Mouse (Mus musculus): ENCODE measurements around the gene Twist2. TPM values are rescaled to one million over a fixed set of nuclear protein-coding genes. Genes with fewer than 3 reads are reported as not detected.

Gene Twist2
- 2.8 and 4.8 TPM in 2 replicates for polyA plus RNA-seq (2015; fragmentation: Nextera tagmentation; extraction: Ambion mirVana)

DNA sequence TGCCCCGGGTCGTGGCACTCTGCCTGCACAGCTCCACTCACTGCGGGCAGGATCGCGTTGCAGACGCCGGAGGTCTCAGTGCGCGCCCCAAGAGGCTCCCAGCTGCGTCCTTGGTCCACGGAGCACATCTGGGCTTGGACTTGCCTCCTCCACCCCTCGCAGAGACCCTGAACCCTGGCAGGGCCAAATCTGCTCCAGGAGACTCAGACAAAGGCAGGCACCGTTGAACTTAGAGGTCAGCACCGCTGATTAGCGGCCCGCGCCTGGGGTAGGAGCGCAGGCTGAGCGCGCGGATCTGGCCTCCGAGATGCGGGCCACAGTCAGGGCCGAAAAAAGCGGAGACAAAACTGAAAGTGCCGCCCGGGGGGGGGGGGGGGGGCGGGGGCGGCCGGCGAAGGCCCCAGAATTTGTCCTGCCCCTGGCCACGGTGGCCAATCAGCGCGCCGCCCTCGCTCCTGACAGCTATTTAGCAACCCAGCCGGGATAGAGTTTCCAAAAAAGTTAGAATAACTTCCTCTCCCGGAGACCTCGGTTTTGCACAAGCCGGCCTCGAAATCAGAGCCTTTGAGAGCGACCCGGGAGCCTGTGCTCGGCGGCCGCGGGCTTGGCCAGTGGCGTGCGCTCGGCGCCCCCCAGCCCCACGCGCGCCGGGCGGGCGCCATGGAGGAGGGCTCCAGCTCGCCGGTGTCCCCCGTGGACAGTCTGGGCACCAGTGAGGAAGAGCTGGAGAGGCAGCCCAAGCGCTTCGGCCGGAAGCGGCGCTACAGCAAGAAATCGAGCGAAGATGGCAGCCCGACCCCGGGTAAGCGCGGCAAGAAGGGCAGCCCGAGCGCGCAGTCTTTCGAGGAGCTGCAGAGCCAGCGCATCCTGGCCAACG is at the start of gene Twist2:
Gene Twist2 (plus strand): TSS at position 495 of the 877 bp plus-strand sequence.
- Histone ChIP-seq H3K4me3 (replicated peaks) (peak within 1 kb of the TSS; percentile 51), H3K36me3 (no peaks in the 10 kb centered on the region), H3K27me3 (replicated peaks) (peaks cover 52% of the 10 kb centered on the region), H3K9me3 (replicated peaks) (no peaks in the 10 kb centered on the region), H3K9ac (replicated peaks) (peak within 1 kb of the TSS; percentile 47), H3K4me1 (peaks cover 28% of the 10 kb centered on the region), H3K27ac (replicated peaks) (no peak within 1 kb of the TSS), H3K4me2 (peak within 1 kb of the TSS; percentile 98)
- WGBS = under 1% methylated on average over 69 of the region's 77 CpGs
- ATAC-seq (ENCODE audit: low FRiP score) = peak; percentile 76

DNA sequence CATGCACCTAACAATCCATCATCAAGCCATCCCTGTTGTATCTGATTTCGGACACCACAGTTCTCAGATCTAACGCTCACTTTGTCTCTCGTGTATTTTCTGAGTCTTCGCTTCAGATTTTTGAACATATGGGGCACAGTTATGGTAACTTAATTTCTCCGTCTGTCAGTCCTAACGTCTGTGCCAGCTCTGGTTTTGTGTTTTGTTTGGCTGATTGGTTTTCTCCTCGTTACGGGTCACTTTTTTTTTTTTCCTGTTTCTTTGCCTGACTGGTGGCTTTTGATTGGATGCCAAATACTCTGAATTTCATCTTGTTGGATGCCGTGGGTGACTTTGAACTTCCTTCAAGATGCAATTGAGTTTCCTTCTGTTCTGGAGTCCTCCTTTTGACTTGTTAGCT is 48.3 kb upstream of the Twist2 start:
- WGBS = 77% methylated on average over 9 of the region's 9 CpGs
- ATAC-seq (ENCODE audit: low FRiP score) = no peak
- Histone ChIP-seq H3K4me1 (peaks cover 8% of the 10 kb centered on the region), H3K27ac (replicated peaks) (no peak overlapping the region), H3K4me2 (no peak overlapping the region), H3K36me3 (no peaks in the 10 kb centered on the region), H3K4me3 (replicated peaks) (no peak overlapping the region), H3K9me3 (replicated peaks) (no peaks in the 10 kb centered on the region), H3K27me3 (replicated peaks) (peaks cover 7% of the 10 kb centered on the region; the same call in 1 of the 2 replicates), H3K9ac (replicated peaks) (no peak overlapping the region)

GRCm38 (mm10) chr1:91755102-91755501 is 46.2 kb upstream of the Twist2 start:
- Histone ChIP-seq H3K4me2 (peak overlapping the region; percentile 53), H3K4me3 (replicated peaks) (no peak overlapping the region), H3K36me3 (no peaks in the 10 kb centered on the region), H3K9me3 (replicated peaks) (no peaks in the 10 kb centered on the region), H3K27ac (replicated peaks) (no peak overlapping the region), H3K27me3 (replicated peaks) (peaks cover 7% of the 10 kb centered on the region; the same call in 1 of the 2 replicates), H3K9ac (replicated peaks) (no peak overlapping the region), H3K4me1 (peaks cover 20% of the 10 kb centered on the region)
- peak; percentile 69 for ATAC-seq (ENCODE audit: low FRiP score)
- 2% methylated on average over 9 of the region's 9 CpGs for WGBS

- Histone ChIP-seq H3K4me1 (peaks cover 28% of the 10 kb centered on the region), H3K27ac (replicated peaks) (no peak overlapping the region), H3K4me2 (no peak overlapping the region), H3K36me3 (no peaks in the 10 kb centered on the region), H3K4me3 (replicated peaks) (no peak overlapping the region), H3K9ac (replicated peaks) (no peak overlapping the region), H3K9me3 (replicated peaks) (no peaks in the 10 kb centered on the region), H3K27me3 (replicated peaks) (peaks cover 8% of the 10 kb centered on the region; the same call in 1 of the 2 replicates)
- WGBS = 37% methylated on average over 16 of the region's 16 CpGs
- no peak for ATAC-seq (ENCODE audit: low FRiP score)
These were observed 44.0 kb upstream of the Twist2 start for GRCm38 (mm10) chr1:91757292-91757691.

GRCm38 (mm10) chr1:91758143-91758542 is 43.1 kb upstream of the Twist2 start:
- no peak for ATAC-seq (ENCODE audit: low FRiP score)
- Histone ChIP-seq H3K36me3 (no peaks in the 10 kb centered on the region), H3K9me3 (replicated peaks) (no peaks in the 10 kb centered on the region), H3K4me3 (replicated peaks) (no peak overlapping the region), H3K4me2 (no peak overlapping the region), H3K4me1 (peaks cover 31% of the 10 kb centered on the region), H3K9ac (replicated peaks) (no peak overlapping the region), H3K27me3 (replicated peaks) (peaks cover 11% of the 10 kb centered on the region; the same call in 1 of the 2 replicates), H3K27ac (replicated peaks) (no peak overlapping the region)
- WGBS = 26% methylated on average over 2 of the region's 2 CpGs

GRCm38 (mm10) chr1:91758600-91759515 is 42.4 kb upstream of the Twist2 start:
- Histone ChIP-seq H3K4me3 (replicated peaks) (no peak overlapping the region), H3K36me3 (no peaks in the 10 kb centered on the region), H3K9ac (replicated peaks) (no peak overlapping the region), H3K27ac (replicated peaks) (no peak overlapping the region; the same call in 1 of the 2 replicates), H3K9me3 (replicated peaks) (no peaks in the 10 kb centered on the region), H3K4me2 (no peak overlapping the region), H3K4me1 (peaks cover 31% of the 10 kb centered on the region), H3K27me3 (replicated peaks) (0 out of 2 replicates have a peak, but pooled peaks cover 6% of the 10 kb centered on the region)
- ATAC-seq (ENCODE audit: low FRiP score) = no peak; the same call in 1 of the 2 replicates
- whole genome bisulfite sequencing = 17% methylated on average over 12 of the region's 12 CpGs

DNA sequence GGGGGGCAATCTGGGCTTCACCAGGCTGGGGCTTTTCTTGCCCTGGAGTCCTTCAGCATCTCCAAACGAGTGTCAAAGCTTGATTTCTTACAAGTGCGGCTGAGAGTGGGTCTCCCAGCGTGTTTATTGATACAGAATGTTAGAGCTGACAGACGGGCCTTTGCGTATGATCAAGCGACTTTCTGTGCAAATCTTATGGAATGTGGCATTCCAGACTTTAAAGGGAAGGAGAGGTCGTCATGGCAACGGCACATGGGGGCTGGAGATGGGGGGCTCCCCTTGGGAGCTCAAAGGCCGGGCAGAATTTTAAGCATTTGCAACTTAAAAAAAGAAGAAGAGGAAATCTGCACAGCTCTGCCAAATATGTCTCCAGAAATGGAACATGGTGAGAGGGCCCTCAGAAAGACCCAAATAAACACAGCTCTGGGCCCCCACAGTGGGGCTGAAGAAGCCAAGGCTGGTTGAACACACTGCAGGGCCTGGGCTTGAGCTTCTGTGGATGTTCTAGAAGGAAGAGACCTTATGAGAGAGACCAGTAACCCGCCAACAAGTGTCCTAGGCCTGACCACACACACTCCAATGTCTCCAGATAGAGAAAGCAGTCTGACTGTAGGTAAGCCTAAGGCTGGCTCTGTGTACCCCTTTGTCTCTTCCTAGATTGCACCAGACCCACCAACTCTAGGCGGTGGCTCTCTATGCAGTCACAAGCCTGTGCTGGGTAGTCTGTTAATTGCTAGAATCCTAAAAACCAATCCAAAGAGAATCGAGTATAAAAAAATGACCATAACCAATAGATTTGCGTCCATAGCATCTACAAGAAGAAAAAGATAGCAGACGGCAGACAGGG is 40.9 kb upstream of the Twist2 start:
- Histone ChIP-seq H3K4me3 (replicated peaks) (no peak overlapping the region), H3K27ac (replicated peaks) (peak overlapping the region; percentile 28; the same call in 1 of the 2 replicates), H3K4me1 (peaks cover 27% of the 10 kb centered on the region), H3K27me3 (replicated peaks) (0 out of 2 replicates have a peak, but pooled peaks cover 4% of the 10 kb centered on the region), H3K9me3 (replicated peaks) (no peaks in the 10 kb centered on the region), H3K36me3 (no peaks in the 10 kb centered on the region), H3K9ac (replicated peaks) (no peak overlapping the region), H3K4me2 (0 out of 2 replicates have a peak overlapping the region, but pooled peaks have one; percentile 11)
- no peak for ATAC-seq (ENCODE audit: low FRiP score)
- 43% methylated on average over 14 of the region's 14 CpGs for WGBS

DNA sequence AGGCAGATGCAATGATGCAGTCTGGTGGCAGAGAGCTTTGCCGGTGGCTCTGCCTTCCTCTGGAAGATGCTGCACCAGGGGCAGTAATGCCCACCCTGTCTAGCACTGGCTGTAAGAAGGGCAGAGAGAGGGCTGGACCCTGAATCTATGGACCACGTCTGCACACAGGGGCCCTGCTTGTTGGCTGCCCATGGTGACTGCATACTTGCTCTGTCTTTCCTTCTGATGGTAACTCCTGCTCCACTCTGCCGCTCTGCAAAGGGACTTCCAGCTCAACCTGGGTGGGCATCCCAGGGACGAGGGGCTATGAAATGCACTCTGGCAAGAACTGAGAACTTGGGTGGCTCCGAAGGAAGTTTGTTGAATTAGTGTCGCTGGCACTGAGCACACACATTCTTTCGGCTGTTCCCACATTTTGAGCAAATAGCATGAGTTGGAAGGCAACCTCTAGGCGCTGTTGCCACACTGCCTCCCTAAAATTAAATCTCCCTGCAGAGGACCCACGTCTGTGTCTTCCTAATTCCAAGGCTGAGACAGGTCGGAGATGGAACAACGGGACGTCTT is 38.7 kb upstream of the Twist2 start:
- Histone ChIP-seq H3K36me3 (no peaks in the 10 kb centered on the region), H3K9me3 (replicated peaks) (no peaks in the 10 kb centered on the region), H3K4me1 (peaks cover 24% of the 10 kb centered on the region), H3K9ac (replicated peaks) (no peak overlapping the region), H3K27ac (replicated peaks) (no peak overlapping the region), H3K4me3 (replicated peaks) (no peak overlapping the region), H3K4me2 (no peak overlapping the region), H3K27me3 (replicated peaks) (0 out of 2 replicates have a peak, but pooled peaks cover 4% of the 10 kb centered on the region)
- WGBS = 65% methylated on average over 12 of the region's 12 CpGs
- ATAC-seq (ENCODE audit: low FRiP score) = no peak

DNA sequence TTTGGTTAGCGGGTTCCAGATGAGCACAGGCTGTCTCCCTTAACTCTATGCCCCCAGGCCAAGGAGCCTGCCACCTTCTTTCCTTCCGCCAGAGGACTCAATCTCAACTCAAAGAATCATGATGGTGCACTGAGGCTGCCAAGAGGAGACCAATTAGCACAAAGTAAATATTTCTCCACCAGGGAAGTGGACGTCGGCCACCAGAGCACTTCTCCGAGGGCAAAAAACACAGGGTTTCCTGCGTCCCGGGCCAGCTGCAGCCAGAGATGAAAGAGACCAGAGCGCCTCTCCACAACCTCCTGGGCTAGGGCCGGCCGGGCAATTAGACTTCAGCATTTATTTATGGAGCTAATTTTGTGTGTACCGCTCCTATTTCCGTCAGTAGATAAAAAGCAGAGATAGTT is 31.0 kb upstream of the Twist2 start:
- H3K27me3 ChIP-seq (replicated peaks) = no peaks in the 10 kb centered on the region
- H3K4me3 ChIP-seq (replicated peaks) = no peak overlapping the region
- H3K36me3 ChIP-seq = no peaks in the 10 kb centered on the region
- no peaks in the 10 kb centered on the region for H3K9me3 ChIP-seq (replicated peaks)
- H3K4me1 ChIP-seq = peaks cover 10% of the 10 kb centered on the region
- WGBS = 12% methylated on average over 12 of the region's 12 CpGs
- no peak overlapping the region for H3K27ac ChIP-seq (replicated peaks)
- H3K4me2 ChIP-seq = peak overlapping the region; percentile 26; the same call in 1 of the 2 replicates
- no peak overlapping the region for H3K9ac ChIP-seq (replicated peaks)
- no peak for ATAC-seq (ENCODE audit: low FRiP score)

DNA sequence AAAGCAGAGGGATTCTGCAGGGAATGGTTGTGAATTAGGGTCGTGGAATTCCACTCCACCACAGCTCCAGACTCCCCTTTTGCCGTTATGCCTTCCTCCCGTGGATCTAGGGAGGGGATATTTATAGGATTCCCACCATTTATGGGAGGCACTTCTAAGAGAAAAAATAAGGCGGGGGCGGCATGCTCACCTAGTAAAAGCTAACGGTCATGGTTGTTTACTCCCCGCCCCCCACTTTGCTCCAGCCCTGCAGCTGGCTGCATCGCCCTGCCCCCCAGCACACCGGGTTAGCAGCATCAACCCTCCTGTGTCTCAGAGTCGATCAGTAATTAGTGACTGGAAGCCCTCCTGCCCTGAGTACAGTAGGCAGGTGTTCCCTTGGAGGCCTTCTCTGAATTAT is 30.6 kb upstream of the Twist2 start:
- WGBS = 5% methylated on average over 10 of the region's 10 CpGs
- H3K4me3 ChIP-seq (replicated peaks) = no peak overlapping the region
- H3K9me3 ChIP-seq (replicated peaks) = no peaks in the 10 kb centered on the region
- no peaks in the 10 kb centered on the region for H3K27me3 ChIP-seq (replicated peaks)
- no peak overlapping the region for H3K27ac ChIP-seq (replicated peaks)
- H3K4me1 ChIP-seq = peaks cover 10% of the 10 kb centered on the region
- H3K36me3 ChIP-seq = no peaks in the 10 kb centered on the region
- no peak for ATAC-seq (ENCODE audit: low FRiP score)
- peak overlapping the region; percentile 26; the same call in 1 of the 2 replicates for H3K4me2 ChIP-seq
- H3K9ac ChIP-seq (replicated peaks) = no peak overlapping the region
